Mouse (Mus musculus) layer of hippocampus, postnatal 10 days (tissue): ENCODE data around the gene Gramd1b. TPM values are rescaled to one million over a fixed set of nuclear protein-coding genes. Genes with fewer than 3 reads are reported as not detected.

ENCODE experiments used
- DNase-seq, 2 experiments: peaks; one replicate each; pipeline ENCODE4 v3.0.0; 2021; ENCODE audit warnings: low spot score in 2 of 2
- total RNA-seq, 2 experiments: library from RNA; stranded (reverse); gene quantifications; 2 replicates each; pipeline ENCODE4 v1.2.3; 2021

Gene Gramd1b
- total RNA-seq, 2 experiments from 2014 or later, result 122 to 128 TPM

DNA sequence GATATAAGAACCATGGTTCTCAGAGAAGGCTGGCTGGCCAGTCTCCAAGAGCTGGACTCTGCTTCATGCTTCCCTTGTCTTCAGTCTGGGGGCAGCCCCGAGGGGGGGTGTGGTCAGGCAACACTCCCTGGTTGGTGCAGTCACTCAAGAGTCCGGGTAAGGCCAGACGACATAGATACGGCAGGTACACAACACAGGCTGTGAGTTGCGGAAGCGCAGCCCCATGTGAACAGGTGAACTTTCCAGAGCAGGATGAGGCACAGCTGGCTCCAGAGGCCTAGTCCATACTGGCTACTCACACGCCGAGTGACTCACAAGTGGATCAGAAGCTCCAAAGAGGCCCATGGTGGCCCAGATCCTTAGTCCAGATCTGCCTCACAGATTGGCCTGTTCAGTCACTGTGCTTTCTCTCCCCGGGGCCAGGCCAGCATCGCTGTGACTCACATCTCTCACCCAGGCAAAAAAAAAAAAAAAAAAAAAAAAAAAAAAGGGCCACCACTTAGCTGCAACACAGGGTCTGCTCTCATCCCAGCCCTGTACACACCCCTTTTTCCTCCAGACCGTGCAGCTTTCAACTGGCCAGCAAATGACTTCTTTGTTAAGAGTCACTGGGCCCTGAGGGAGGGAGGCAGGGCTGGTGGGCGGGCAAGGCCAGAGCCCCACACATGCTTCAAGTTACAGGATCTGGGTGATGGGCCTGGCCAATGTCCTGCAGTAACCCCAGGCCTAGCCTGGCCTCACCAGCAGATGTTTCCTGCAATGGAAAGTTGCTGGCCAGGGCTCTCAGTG, 210.1 kb downstream of the Gramd1b start:
- DNase-seq, result peak in 1 of 2 experiments; percentile 52

- DNase-seq, result no peak
These were observed 210.8 kb downstream of the Gramd1b start for GRCm38 (mm10) chr9:40320405-40320804.

GRCm38 (mm10) chr9:40318771-40319170, 212.4 kb downstream of the Gramd1b start:
- DNase-seq, result no peak

- no peak for DNase-seq
These were observed 213.4 kb downstream of the Gramd1b start for GRCm38 (mm10) chr9:40317735-40318134.

GRCm38 (mm10) chr9:40316865-40317660, 214.1 kb downstream of the Gramd1b start:
- DNase-seq, result no peak

DNA sequence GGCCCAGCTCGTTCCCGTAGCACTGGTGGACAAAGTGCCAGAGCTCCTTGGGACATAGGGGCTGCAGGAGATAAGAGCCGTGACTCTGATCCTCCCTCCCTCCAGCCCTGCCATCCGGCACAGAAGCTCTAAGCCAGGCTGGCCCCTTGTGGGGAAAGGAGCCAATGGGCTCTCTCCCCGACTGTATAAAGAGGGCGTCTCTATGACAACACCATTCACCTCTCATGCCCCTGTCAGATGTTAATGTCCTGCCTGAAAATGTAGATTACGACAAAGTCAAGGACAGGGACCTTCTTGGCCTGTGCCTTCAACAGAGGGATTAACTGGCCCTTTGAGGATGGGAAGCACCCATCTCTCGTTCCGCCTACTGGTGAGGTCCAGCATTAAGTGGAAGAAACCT, 219.4 kb downstream of the Gramd1b start:
- no peak for DNase-seq

DNA sequence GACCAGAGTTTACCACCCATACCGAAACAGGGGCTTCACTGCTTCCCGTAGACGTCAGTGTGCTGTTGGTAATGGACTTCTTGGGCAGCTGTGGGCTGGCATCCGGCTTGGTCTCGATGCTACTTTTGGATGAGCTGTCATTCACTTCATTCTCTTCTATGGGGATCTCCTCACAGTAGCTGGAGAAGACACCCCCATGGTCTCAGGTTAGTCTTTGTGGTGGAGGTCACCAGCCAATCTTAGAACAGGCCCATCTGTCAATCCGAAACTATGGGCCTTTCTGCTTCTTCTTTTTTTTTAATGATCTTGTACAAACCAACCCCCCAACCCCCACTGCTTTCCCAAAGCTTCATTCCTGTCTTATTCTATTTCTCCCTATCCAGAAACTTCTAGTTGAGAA, 221.3 kb downstream of the Gramd1b start:
- no peak for DNase-seq

- DNase-seq, result no peak
These were observed 223.9 kb downstream of the Gramd1b start for GRCm38 (mm10) chr9:40307311-40307710.

GRCm38 (mm10) chr9:40304243-40304642, 226.9 kb downstream of the Gramd1b start:
- no peak for DNase-seq

DNA sequence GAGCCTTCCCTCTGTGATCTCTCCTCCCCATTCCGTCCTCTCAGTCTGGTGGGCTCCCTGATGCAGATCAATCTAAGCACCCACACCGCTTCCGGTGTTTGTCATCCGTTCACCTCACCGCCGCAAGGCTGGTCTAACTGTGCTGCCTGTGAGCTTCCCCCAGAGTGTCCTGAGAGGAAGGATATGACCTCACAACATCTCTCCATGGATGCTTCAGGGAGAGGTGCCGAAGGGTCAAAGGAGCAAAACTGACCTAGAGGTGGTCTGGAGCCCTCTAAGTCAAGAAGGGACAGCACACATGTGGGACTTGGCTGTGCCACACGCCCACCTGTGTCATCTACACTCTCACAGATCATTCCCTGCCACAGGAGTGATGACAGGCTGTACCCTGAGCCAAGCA, 228.8 kb downstream of the Gramd1b start:
- no peak for DNase-seq

DNA sequence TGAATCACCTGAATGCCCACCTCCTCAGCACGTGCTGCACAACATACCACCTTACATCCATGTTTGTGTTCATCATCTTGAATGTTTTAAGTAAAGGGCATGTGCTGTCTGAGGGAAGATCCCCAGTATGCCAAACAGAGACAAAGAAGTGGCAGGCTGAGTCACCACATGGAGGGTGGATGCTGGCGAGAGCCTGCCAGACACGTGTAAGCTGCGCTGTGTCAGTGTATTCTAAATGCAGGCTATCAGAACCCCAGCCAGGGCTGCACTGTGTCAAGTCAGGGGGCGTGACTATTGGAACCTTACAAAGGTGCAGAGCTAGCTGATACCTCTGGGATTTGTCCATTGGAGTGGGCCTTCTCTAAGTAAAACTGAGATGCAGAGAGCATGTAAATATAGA, 229.7 kb downstream of the Gramd1b start:
- DNase-seq, result no peak

- no peak for DNase-seq
These were observed 230.9 kb downstream of the Gramd1b start for GRCm38 (mm10) chr9:40300018-40300989.

DNA sequence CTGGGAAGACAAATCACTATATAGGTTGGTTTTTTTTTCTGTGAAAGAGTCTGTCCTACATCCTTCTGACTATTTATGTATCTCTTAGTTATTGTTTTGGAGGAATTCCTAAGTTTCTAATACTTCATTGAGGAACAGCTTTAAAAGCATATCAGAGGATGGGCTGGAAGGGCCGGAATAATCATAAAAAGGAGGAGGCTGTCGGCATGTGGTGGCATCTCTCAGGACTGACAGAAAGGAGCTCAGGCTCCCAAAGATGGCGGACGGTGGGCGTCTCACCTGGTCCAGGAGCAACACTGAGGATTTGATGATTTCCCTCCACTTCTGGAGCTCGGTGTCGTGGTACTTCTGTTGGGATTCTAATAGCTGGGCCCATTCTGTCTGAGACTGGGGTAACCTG, 231.9 kb downstream of the Gramd1b start:
- DNase-seq, result no peak

DNA sequence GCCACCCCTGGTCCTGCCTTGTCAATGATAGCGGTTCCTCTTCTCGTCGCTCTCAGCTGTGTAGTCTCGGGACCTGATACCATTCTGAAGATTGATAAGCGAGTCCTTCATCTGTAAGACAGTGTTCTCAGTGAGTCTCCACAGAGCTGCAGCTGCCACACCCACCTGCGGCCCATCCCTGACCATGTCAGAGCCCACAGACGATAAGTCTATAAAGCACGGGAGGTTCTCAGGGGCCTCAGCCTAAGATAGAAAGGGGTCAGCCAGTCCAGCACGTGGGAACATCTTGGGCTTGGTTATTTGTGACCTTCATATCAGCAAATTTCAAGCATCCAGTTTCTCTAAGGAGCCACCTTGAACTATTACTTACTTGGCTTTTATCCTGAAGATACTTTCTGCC, 233.2 kb downstream of the Gramd1b start:
- no peak for DNase-seq

GRCm38 (mm10) chr9:40296251-40296650, 234.9 kb downstream of the Gramd1b start:
- DNase-seq, result no peak

GRCm38 (mm10) chr9:40294866-40295265, 236.3 kb downstream of the Gramd1b start:
- no peak for DNase-seq

- no peak for DNase-seq
These were observed 237.0 kb downstream of the Gramd1b start for GRCm38 (mm10) chr9:40294210-40294609.

GRCm38 (mm10) chr9:40293740-40294139, 237.4 kb downstream of the Gramd1b start:
- DNase-seq, result no peak

- DNase-seq, result no peak
These were observed 237.9 kb downstream of the Gramd1b start for GRCm38 (mm10) chr9:40293286-40293685.

DNA sequence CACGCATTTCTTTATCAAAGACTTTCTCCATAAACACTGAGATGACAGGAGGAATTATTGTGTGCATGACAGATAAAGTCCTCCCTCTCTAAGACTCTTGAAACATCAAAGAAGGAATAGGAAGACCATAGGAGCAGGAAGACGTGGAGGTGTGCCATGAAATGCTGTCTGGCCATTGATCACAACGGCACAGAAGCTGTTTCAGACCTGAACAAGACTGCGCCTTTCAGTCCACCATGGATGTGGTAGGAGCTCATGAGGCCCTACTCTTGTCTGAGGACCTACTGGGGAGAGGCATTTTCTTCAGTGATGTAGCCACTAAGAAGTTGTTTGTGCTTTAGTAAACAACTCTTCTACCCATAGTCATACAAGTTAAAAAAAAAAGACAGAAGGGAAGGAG, 238.7 kb downstream of the Gramd1b start:
- no peak for DNase-seq

- DNase-seq, result no peak
These were observed 248.2 kb downstream of the Gramd1b start for GRCm38 (mm10) chr9:40282968-40283367.
